Mouse (Mus musculus) lung, postnatal 14 days (tissue): ENCODE data around the gene Inpp5e.

Experiments
- DNase-seq: peaks from one replicate; pipeline ENCODE4 v3.0.0; 2021

Inpp5e gene

GRCm38 (mm10) chr2:26408515-26409356 lies at the start of gene Inpp5e:
TSS of gene Inpp5e (minus strand) at chr2:26409203.
- peak; percentile 99 for DNase-seq

- DNase-seq, result peak; percentile 71
Observed at GRCm38 (mm10) chr2:26458402-26459124, 49.6 kb upstream of the Inpp5e start.

GRCm38 (mm10) chr2:26449121-26450060 lies 40.4 kb upstream of the Inpp5e start:
- DNase-seq, result peak; percentile 85

GRCm38 (mm10) chr2:26447451-26447850 lies 38.4 kb upstream of the Inpp5e start:
- no peak for DNase-seq

GRCm38 (mm10) chr2:26446671-26447070 lies 37.7 kb upstream of the Inpp5e start:
- no peak for DNase-seq

GRCm38 (mm10) chr2:26445666-26446445 lies 36.9 kb upstream of the Inpp5e start:
- peak; percentile 90 for DNase-seq

GRCm38 (mm10) chr2:26444946-26445665 lies 36.1 kb upstream of the Inpp5e start, which contains the start of gene Sec16a:
TSS of gene Sec16a (minus strand) at chr2:26445216.
- DNase-seq, result peak; percentile 100

- peak; percentile 22 for DNase-seq
Observed at GRCm38 (mm10) chr2:26444368-26444767, 35.4 kb upstream of the Inpp5e start.

GRCm38 (mm10) chr2:26443876-26444275 lies 34.9 kb upstream of the Inpp5e start:
- DNase-seq, result no peak

- DNase-seq, result no peak
Observed at GRCm38 (mm10) chr2:26442843-26443242, 33.8 kb upstream of the Inpp5e start.

- DNase-seq, result no peak
Observed at GRCm38 (mm10) chr2:26441688-26442087, 32.7 kb upstream of the Inpp5e start.

- no peak for DNase-seq
Observed at GRCm38 (mm10) chr2:26441261-26441660, 32.3 kb upstream of the Inpp5e start.

- DNase-seq, result no peak
Observed at GRCm38 (mm10) chr2:26439671-26440070, 30.7 kb upstream of the Inpp5e start.

GRCm38 (mm10) chr2:26438373-26438772 lies 29.4 kb upstream of the Inpp5e start:
- DNase-seq, result no peak

GRCm38 (mm10) chr2:26437221-26437620 lies 28.2 kb upstream of the Inpp5e start:
- DNase-seq, result no peak

- no peak for DNase-seq
Observed at GRCm38 (mm10) chr2:26434791-26435572, 26.0 kb upstream of the Inpp5e start.

GRCm38 (mm10) chr2:26429851-26430250 lies 20.8 kb upstream of the Inpp5e start:
- no peak for DNase-seq

- no peak for DNase-seq
Observed at GRCm38 (mm10) chr2:26424541-26424940, 15.5 kb upstream of the Inpp5e start.

- no peak for DNase-seq
Observed at GRCm38 (mm10) chr2:26423086-26423485, 14.1 kb upstream of the Inpp5e start.

- DNase-seq, result no peak
Observed at GRCm38 (mm10) chr2:26421969-26422368, 13.0 kb upstream of the Inpp5e start.
